Mouse (Mus musculus) large intestine, adult 2 months (tissue): ENCODE data around the gene Slc2a2. TPM values are rescaled to one million over a fixed set of nuclear protein-coding genes. Genes with fewer than 3 reads are reported as not detected.

Experiments
- DNase-seq: peaks from one replicate; pipeline ENCODE4 v3.0.0-alpha.2; 2012; ENCODE audit warnings: low read depth, low spot score
- WGBS: fragments of 180-500 bp; shearing (Covaris S2); methylation state at CpG from one replicate; pipeline ENCODE4 v1.1.7; 2018; 5-methylcytosine and 5-hydroxymethylcytosine counted together
- polyA plus RNA-seq: library from polyadenylated mRNA; depleted of rRNA; stranded (reverse); fragments of >200 nt; gene quantifications from 2 replicates; pipeline ENCODE4 v1.2.3, GENCODE M21; 2012; rRNA removed

The Slc2a2 gene
- polyA plus RNA-seq = 2.5 and 45.9 TPM in 2 replicates

DNA sequence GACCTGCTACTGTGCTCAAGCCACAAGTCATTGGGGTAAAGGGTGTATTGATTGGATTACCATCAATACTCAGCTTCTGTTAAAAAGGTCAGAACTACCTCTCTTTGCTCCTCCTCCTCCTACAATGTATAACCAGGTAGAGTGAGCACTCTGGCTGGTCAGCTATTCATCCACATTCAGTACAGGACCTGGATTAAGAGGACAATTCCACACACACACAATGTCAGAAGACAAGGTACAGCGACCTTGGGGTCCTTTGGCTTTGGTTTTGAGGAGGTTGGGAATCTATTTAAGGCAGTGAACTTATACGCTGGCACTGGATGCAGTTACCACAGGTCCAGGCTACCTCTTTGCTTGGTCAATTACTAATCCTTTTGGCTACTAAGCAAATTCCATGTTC is at the start of gene Slc2a2:
Slc2a2 (plus strand) TSS at position 107 of the 400 bp plus-strand sequence.
- 71% methylated on average over 2 of the region's 2 CpGs for WGBS
- DNase-seq = no peak

DNA sequence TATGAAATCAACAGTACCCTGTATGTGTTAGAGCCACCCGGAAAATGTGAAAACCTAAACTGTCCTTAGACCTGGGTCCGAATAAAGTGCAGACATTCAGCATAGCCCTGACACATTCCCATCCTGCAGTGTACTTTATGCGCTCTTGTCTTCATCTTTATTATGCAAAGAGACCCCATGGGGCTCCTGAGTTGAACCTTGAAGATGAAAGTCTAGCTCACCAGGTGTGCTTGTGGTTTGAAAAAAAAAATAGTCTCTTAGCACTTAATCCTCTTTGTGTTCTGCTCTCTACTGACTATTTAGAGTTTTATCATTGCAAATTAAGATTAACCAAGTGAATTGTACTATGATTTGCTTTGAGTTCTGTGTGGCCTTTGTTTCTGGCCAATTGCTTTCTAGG is 45.1 kb upstream of the Slc2a2 start:
- WGBS = 92% methylated on average over 3 of the region's 3 CpGs
- no peak for DNase-seq

- 83% methylated on average over 3 of the region's 3 CpGs for WGBS
- DNase-seq = no peak
These were observed 44.7 kb upstream of the Slc2a2 start for GRCm38 (mm10) chr3:28653043-28653442.

DNA sequence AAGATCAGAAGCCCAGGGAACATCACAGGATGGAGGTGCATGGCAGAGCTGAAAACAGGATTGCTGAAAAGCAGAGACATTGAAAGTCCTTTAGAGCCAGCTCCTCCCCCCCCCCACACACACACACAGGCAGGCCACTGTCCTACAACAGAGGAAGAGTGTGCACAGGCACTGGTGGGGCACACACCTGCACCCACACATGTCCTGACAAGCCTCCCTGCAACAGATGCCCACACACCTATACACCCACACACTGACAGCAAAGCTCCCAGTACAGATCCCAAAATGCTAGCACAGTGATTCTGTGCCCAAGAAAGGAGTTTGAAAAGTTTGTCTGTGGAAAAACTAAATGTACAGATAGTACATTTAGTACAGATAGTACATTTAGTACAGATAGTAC is 43.0 kb upstream of the Slc2a2 start:
- DNase-seq = no peak

GRCm38 (mm10) chr3:28658349-28658748 is 39.4 kb upstream of the Slc2a2 start:
- 76% methylated on average over 1 of the region's 1 CpGs for WGBS
- no peak for DNase-seq

DNA sequence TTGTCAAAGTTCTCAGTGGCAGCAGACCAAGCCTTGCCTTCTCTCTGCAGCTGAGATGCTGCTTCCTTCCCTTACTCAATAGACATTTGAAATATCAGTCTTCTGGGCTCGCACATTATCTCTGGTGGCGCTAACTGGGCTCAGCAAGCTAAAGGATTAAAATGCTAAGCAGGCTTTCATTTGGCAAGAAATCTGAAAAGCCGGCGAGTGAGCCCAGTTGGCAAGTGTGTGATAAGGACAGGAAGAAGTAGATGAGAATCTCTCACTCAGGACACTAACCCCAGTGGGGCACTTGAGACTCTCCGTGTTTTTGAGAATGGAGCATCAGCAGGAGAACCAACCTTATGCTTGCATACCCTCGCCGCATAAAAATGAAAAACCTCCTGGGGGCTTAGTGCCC is 16.9 kb upstream of the Slc2a2 start:
- 90% methylated on average over 7 of the region's 7 CpGs for WGBS
- DNase-seq = no peak

DNA sequence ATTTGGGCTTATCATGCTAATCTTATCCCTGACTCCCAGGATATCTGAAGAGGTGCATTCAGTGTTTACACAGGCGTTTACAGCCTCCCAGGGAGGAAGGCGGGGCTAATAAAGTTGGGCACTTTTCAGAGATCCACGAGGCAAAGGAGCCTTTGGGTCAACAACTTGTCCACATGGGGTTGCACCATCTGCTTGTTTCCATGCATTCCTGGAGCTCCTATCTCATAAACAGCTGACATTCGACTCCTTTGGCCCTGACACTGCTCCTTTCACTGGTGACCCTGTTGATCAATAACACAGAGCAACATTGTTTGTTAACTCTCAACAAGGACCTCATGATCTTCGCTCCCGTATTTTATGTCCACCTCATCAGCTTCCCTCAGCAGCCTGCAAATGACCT is 15.8 kb upstream of the Slc2a2 start:
- DNase-seq = no peak
- WGBS = 24% methylated on average over 6 of the region's 6 CpGs

GRCm38 (mm10) chr3:28682411-28682810 is 15.3 kb upstream of the Slc2a2 start:
- DNase-seq = no peak
- WGBS = 72% methylated on average over 3 of the region's 3 CpGs

DNA sequence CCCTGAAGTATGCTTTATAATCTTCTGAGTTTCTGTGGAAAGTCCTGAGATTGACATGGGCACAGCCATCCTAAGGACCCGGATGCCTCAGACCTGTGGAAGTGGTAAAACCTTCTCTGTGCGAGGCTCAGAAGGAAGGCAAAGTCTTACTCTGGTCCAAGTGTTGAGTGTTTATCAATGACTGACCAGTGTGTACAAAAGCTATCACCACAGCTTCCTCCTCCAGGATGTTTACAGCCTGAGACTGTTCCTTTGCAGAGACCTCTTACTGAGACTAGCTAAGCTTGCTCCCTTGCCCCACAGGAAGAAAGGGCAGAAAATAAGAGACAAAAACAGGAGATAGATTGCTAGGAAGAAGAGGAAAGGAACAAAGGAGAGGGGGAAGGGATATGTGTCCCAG is 12.2 kb upstream of the Slc2a2 start:
- WGBS = 66% methylated on average over 2 of the region's 2 CpGs
- no peak for DNase-seq

DNA sequence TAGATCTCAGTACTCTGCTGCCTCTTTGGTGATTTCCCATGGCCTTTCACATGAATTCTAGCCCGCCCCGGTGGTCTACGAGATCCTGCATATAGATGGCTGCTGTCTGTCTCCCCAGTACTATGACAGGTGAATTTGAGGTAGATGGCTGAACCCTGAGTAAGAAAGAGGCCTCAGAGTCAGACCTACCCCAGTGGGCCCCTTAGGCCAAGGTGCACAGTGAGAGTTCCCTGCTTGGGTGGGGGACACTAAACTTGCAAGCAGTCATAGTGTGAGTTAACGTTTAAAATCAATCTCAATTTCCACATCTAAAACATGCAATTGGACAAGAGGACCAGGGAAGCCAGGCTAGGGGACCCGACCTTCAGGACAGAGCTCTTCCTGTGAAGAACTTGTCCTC is 2.9 kb upstream of the Slc2a2 start:
- DNase-seq = no peak
- 76% methylated on average over 5 of the region's 5 CpGs for WGBS

GRCm38 (mm10) chr3:28695608-28696007 is 2.1 kb upstream of the Slc2a2 start:
- DNase-seq = no peak
- 35% methylated on average over 13 of the region's 13 CpGs for WGBS

GRCm38 (mm10) chr3:28696162-28696561 is 1.5 kb upstream of the Slc2a2 start:
- no peak for DNase-seq
- whole genome bisulfite sequencing = 35% methylated on average over 10 of the region's 10 CpGs

GRCm38 (mm10) chr3:28699601-28700000 is 1.9 kb downstream of the Slc2a2 start:
- no peak for DNase-seq
- WGBS = 75% methylated on average over 4 of the region's 4 CpGs

DNA sequence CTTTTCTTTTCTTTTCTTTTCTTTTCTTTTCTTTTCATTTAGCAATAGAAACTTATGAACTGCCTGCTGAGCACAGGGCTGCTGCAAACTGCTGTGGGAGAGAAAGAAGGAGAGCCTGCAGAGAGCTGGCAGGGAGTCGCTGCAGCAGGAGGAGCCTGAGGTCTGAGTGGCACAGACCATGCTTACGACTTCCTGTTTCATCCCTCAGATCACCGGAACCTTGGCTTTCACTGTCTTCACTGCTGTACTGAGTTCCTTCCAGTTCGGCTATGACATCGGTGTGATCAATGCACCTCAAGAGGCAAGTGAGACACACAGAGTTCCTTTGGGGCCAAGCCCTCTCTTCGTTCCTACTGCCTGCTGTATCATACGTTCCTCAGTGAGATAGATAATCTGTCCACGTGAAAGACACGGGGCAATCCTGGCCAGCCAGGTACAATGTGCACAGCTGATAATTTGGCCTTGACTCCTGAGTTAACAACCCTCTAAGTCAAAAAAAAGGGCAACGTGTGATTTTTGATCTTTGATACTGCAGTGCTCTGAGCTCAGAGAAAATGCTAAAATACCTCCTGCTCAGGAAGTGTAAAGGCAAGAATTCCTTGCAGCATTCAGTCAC is 7.9 kb downstream of the Slc2a2 start:
- WGBS = 31% methylated on average over 10 of the region's 10 CpGs
- DNase-seq = no peak

- no peak for DNase-seq
These were observed 9.0 kb downstream of the Slc2a2 start for GRCm38 (mm10) chr3:28706736-28707135.

DNA sequence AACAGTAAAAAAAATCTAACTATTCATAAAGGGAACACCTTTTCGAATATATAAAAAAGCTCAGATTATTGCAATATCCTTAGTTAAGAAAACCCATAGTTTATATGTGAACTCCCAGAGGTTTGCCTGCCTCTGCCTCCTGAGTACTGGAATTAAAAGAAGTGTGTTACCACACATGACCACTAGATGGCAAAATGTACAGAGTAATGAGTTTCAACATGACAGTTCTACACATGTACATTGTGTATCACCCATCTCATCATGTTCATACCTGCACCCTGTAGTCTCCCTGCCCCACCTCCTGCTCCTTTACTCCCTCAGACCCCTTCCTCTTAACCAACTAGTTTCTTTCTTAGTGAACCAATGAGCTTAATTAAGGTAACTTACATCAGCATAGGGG is 12.0 kb downstream of the Slc2a2 start:
- 78% methylated on average over 1 of the region's 1 CpGs for WGBS
- peak; percentile 14 for DNase-seq

More at GRCm38 (mm10) chr3:28706736-28707135, 9.0 kb downstream of the Slc2a2 start:
- WGBS = 65% methylated on average over 4 of the region's 4 CpGs

DNA sequence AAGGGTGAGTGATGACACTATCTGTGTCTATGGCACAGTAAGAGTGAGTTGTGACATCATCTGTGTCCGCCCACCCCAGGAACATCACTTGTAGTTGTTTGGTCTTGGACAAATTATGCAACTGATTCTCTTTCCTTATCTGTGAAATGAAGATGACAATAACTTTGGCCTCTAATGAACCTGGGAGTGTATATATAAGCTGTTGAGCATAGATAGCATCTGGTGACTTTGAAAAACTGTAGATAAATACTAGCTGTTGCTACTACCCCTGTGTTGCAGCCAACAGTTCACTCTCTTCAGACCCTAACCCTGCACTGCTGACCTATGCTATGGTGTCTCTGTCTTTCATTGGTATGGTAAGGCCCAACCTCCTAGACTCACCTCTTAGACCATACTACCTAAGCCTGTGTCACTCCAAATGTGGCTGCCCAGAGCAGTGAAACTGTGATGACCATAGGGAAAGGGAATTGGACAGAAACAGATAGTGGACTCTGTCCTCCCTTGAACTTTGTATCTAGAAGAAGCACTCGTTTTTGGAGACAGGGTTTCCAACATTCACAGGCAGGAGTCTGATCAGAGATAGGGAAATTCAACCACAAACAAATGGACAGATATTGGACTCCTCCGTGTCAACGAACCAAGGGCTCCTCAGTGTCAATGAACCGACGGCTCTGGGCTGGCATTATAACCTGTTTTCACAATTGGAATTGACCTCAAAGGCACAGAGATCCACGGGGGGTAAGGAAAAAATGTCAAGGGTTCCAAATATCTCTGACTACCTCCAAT is 16.4 kb downstream of the Slc2a2 start:
- no peak for DNase-seq
- 70% methylated on average over 7 of the region's 7 CpGs for WGBS

GRCm38 (mm10) chr3:28718521-28718920 is 20.8 kb downstream of the Slc2a2 start:
- no peak for DNase-seq
- 42% methylated on average over 2 of the region's 2 CpGs for WGBS

GRCm38 (mm10) chr3:28721218-28721617 is 23.5 kb downstream of the Slc2a2 start:
- no peak for DNase-seq
- WGBS = 25% methylated on average over 5 of the region's 5 CpGs

DNA sequence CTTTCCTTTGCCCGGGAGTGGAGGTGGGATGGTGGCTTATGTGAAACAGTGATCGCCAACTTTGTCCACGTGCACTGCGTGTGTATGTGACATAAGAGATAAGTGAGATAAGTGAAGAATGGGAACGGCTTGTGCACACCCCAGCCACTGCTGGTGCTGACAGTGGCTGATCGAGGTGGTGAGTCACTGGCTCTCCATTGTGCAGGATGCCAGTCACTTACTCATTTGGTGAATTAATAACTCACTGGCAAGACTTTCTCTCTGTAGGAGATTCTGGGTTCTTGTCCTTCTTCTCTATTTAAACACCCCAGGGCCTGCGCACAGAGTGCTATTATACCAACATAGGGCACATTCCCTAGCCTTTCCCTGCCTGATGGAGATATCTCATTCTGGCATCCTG is 24.1 kb downstream of the Slc2a2 start:
- no peak for DNase-seq
- whole genome bisulfite sequencing = 30% methylated on average over 7 of the region's 7 CpGs

GRCm38 (mm10) chr3:28722531-28722930 is 24.8 kb downstream of the Slc2a2 start:
- DNase-seq = no peak
